Mouse (Mus musculus) lung, postnatal 10 days (tissue): ENCODE measurements at regions not wholly inside any gene's neighbourhood (a gene's known extent, or its start where the extent isn't known, plus 50 kb on each side); places are given as distances from the start of the nearest gene placed in this dataset.
"Not testable (repeated sequence)": the region's sequence is repeated elsewhere in the genome, so short reads cannot be mapped to it uniquely, and the experiment has no call there.

ENCODE experiments used
- DNase-seq: peaks from one replicate; pipeline ENCODE4 v3.0.0; 2021

- peak; percentile 73 for DNase-seq
Observed at GRCm38 (mm10) chr2:147307488-147308386, 54.0 kb upstream of the Pax1 start.

GRCm38 (mm10) chr2:147306728-147307127 is 55.0 kb upstream of the Pax1 start:
- no peak for DNase-seq

DNA sequence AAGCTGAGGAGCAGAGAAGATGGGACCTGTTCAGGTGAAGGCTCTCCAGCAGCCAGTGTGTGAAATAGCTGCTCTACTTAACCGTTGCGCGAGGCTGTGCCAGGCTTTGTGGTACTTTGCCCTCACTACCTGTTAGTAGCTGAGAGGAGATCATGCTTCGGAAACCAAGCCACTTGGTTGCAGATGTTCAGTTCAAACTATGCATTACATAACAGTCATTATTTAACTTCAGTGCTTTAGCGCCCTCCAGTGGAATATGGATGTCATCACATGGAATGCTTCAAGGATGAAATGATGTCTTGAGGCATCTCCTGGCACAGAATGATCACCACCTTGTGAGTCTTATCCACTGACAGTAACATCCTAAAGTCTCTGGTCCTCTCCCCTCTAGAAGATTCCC is 56.5 kb upstream of the Pax1 start:
- peak; percentile 32 for DNase-seq

DNA sequence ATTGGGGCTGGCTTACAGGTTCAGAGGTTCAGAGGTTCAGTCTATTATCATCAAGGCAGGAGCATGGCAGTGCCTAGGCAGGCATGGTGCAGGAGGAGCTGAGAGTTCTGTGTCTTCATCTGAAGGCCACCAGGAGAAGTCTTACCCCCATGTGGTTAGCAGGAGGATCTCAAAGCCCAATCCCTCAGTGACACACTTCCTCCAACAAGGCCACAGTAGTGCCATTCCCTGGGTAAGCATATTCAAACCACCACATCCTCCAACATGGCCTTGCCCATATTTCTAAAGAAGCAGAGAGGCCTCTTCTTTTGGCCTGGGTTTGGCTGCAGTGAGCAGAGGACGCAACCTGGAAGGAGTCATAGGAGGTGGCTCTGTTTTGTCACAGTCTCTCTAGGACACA is 61.2 kb upstream of the Pax1 start:
- no peak for DNase-seq

DNA sequence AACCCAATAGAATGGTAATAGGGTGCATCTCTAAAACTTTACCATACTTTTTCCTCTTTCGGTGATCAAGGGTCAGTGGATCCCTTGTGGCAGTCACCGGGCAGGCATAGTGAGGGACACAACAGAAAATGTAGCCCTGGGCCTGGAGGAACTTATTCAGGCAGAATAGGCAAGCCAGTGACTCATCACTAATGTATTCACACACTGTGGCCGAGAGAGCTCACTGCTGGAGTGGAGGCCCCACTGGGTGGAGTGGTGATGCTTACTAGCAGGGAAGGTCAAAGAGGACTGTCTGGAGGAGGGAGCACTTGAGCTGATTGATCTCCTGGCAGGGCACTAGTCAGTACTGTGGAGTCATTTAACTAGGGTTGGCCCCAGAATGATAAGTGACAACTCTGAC is 62.4 kb upstream of the Pax1 start:
- DNase-seq, result no peak

DNA sequence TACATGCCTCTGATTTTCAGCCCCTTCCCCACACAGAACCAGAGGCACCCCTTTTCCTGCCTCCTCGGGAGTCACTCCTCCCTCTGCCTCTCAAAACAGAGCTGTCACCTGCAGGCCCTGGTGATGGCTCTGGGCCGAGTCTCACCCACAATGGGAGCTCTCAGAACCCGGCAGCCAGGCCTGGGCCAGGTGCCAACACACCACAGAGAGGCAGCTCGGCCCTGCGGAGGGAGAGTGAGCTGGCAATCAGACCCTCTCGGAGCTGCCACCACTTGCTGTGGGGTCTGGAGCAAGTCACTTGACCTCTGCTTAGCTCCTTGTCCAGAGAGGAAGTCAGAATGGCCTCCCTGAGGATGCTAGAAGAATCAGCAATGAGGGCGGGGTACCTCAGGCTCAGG is 63.2 kb upstream of the Pax1 start:
- peak; percentile 70 for DNase-seq

GRCm38 (mm10) chr2:147297876-147298498 is 63.7 kb upstream of the Pax1 start:
- DNase-seq, result peak; percentile 9

GRCm38 (mm10) chr2:147294926-147295325 is 66.8 kb upstream of the Pax1 start:
- not testable (repeated sequence) for DNase-seq

DNA sequence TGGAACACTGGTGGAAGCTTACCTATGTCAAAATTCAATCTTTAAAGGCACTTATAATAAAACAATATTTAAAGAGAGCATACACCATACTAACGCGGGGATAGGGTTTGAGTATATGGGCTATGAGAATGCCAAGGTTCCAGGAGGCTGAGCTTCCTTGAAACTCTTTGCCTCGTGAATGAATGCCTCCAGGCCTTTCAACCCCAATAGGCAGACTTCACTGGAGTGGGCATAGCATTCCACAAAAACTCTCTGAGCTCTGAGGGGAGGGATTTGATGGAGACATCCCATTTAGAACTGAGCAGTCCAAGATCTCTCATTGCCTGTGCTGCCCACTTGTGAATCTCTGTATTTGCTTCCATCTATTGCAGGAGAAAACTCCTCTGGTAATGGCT is 68.4 kb upstream of the Pax1 start:
- no peak for DNase-seq

DNA sequence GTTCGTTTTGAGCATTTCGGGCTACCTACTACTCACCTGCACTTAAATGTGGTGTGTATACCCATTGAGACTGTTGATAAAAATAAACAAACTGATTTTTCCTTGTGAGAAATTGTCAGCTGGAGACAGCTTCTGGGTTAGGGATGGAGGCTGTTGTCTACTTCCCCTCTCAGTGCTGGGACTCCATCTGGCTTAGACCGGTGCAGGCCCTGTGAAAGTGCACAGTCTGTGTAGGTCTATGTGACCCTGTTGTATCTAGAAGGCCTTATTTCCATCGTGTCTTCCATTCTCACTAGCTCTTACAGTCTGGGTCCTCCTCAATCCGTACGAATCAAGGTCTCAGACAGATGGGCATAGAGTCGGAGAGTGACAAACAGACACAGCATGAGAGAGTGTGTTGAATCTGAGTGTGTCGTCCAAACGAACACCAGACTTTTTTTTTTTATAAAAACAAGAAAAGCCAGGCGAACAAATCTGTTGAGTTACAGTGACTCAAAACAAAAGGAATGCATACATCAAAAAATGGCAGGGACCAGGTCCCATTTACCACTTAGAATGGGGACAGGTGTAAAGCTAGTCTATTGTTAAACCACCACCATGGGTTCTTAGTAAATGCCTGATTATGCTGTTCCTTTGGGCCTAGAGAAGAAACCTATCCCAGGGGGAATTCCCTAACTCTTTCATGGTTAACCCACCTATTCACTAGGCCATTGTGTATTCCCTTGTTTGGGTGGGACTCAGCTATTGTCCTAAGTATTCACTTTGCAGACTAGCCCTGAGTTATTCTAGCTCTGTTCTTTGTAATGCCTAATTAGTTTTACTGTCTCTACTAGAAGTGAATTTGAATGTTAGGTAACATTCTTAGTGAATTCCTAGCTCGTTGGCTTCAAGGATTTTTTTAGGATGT is 69.1 kb upstream of the Pax1 start:
- DNase-seq, result no peak

DNA sequence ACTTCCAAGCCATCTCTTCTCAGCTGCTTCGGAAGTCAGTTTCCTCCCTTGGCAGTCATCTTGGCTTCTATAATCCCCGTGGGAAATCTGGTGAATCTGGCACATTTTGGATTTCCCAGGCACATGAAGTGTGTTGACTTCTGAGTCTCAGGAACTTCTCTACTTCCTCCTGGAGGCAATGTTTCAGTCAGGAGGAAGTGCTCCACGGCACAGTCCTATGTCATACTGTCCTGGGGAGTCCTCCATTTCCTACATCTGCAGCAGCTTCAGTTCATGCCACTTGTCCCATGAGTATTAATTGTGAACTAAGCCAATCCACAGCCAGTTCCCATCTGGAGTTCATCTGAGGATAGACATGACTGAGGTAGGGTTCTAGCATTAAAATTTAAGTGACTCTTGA is 78.3 kb upstream of the Pax1 start:
- DNase-seq, result no peak

DNA sequence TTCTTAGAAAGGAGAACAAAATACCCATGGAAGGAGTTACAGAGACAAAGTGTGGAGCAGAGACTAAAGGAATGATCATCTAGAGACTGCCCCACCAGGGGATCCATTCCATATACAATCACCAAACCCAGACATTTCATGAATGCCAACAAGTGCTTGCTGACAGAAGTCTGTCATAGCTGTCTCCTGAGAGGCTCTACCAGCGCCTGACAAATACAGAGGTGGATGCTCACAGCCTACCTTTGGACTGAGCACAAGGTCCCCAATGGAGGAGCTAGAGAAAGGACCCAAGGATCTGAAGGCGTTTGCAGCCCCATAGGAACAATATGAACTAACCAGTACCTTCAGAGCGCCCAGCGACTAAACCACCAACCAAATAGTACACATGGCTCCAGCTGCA is 83.6 kb upstream of the Nkx2-2 start:
- DNase-seq, result no peak

DNA sequence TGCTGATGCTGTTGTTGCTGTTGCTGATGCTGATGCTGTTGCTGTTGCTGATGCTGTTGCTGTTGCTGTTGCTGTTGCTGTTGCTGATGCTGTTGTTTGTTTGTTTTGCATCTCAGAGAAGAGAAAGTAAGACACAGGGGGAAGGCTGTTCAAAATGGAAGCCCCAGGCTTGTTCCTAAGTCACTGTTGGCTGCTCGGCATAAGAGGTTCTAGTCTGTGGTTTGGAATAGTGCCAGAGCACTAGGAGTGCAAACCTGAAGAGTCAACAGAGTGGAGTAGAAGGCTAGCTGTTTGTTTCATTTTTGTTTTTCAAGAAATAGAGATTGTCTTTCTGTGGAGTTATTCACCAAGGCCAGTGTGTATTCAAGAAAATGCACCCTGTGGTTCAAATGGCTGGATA is 75.1 kb upstream of the Nkx2-2 start:
- DNase-seq, result peak; percentile 6

- DNase-seq, result peak; percentile 7
Observed at GRCm38 (mm10) chr2:147267901-147268300, 73.9 kb upstream of the Nkx2-2 start.

- DNase-seq, result no peak
Observed at GRCm38 (mm10) chr2:147267257-147267656, 73.2 kb upstream of the Nkx2-2 start.

DNA sequence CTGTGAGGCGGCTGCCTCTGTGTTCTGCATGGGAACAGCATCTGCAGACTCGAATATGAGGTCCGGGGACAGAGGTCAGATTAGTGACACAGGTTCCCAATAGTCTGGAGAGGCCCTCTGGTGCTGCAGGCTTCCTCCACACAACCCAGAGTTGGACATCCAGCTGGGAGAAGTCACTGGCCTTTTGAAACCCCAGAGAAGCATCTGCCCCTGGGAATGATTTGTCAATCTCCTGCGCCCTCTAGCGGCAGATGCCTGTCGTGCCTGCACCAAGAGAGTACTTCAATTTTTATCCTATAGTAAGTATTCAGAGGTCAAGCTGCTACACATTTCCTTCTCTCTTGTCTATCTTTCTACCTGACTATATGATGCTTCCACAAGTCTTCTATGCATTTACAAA is 62.7 kb upstream of the Nkx2-2 start:
- peak; percentile 70 for DNase-seq

DNA sequence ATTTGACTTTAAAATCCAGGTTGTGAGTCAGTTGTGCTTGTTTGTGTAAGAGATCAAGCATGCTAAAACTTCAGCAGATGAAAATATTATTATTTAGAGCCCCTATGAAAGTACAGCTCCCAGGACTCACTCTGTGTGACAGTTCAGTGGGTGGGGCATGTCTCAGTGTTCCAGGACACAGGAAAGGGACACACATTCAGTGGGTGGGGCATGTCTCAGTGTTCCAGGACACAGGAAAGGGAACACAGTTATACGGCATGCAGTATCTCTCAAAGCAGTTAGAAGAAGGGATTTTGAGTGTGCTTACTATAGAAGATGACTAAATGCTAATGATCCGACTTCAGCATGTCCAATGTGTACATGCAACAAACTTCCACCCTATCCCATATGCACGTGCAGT is 60.9 kb upstream of the Nkx2-2 start:
- no peak for DNase-seq

GRCm38 (mm10) chr2:147254137-147254536 is 60.1 kb upstream of the Nkx2-2 start:
- DNase-seq, result no peak

DNA sequence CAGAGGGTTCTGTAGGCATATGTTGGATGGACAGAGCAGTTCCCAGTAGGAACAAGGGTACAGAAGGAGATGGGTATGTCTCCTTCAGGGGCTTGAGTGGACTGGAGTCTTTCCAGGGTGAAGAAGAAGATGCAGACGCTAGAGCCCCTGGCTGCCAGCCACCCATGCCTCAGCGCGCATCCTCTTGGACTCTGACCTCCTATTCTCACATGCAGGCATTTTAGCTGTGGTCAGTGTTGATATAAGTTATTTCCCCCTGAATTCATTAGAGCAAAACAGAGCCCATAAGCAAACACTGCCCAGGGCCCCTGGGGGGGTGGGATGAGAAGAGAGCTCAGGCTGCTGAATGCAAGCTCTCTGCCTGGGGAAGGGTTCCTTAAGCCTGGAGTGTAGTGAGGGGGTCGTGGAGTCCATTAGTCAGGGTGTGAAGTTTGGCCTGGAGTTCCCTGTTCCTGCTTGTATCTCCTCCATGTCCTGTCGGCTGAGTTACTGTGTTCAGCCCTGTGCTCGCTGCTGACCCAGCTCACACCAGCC is 54.0 kb upstream of the Nkx2-2 start:
- DNase-seq, result no peak

DNA sequence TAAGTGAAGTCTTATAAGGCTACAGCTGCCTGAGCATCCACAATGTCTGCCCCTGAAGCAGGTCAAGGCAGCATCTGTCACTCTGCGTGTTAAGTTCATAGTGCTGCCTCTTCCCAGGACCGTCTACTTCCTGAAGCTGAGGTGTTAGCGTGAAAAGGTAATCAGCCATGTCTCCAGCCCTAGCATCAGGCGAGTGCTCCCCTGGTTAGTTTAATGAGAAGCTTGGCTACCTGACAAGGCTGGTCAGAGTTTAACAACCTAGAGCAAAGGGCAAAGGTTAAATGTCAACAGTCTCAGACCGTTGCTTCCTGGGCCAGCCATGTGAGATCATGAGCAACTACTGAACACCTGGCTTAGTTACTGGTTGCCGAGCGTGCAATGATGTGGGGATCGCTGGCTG is 53.2 kb upstream of the Nkx2-2 start:
- no peak for DNase-seq

GRCm38 (mm10) chr2:147244406-147244805 is 50.4 kb upstream of the Nkx2-2 start:
- DNase-seq, result no peak
